Mouse (Mus musculus) bone marrow macrophage, adult 2 months (primary cell): ENCODE measurements around the gene Camk1g.

ENCODE experiments used
- CTCF ChIP-seq: IDR thresholded peaks from 2 replicates; pipeline ENCODE4 v1.5.1; 2012; ENCODE audit warnings: low read depth, mild to moderate bottlenecking, low read length, moderate library complexity
- POLR2A ChIP-seq: IDR thresholded peaks from 2 replicates; pipeline ENCODE4 v1.6.1; 2012; ENCODE audit warnings: mild to moderate bottlenecking, low read depth, low read length, borderline replicate concordance

DNA sequence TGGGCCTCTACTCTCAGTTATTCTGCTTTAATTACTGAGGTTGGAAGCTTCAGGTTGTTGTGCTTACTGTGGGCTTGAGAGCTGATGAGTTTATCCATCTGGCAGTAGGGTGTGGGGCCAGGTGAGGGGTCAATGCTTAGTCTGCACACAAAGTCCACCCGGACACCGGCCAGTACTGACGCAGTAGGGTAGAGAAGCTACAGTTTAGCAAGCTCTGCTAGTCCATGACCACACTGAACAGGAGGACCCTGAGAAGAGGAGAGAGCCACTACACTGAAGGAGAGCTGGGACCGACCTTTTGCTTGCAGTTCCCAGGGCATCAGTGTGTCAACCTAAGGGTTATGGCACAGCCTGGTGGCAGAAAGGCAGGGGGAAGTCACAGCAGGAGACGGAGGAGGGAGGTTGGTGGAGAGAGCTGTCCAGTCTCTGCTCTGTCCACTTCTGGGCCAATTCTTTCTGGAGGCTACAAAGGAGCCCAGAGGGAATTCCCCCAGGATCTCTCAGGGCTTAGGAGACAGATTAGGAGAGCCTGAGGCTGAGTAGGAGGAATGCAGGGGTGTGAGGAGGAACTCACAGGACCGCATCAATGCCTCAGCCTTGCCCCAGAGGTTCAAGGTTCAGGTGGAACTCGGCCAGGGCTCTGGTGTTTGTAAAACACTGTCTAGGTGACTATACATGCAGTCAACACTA lies 43.5 kb downstream of the Camk1g start:
- TF ChIP-seq CTCF: no peak
- no peak for TF ChIP-seq POLR2A
